Mouse (Mus musculus) heart, adult 9 months (tissue): ENCODE data around the gene Trim63.
"Not testable (repeated sequence)": the region's sequence is repeated elsewhere in the genome, so short reads cannot be mapped to it uniquely, and the experiment has no call there.

ENCODE experiments used
- DNase-seq, 2 experiments: peaks; one replicate each; pipeline ENCODE4 v3.0.0; 2022; ENCODE audit warnings: low spot score in 2 of 2

Gene Trim63

GRCm38 (mm10) chr4:134341231-134341630 is 26.3 kb downstream of the Trim63 start:
- DNase-seq, result not testable (repeated sequence)

DNA sequence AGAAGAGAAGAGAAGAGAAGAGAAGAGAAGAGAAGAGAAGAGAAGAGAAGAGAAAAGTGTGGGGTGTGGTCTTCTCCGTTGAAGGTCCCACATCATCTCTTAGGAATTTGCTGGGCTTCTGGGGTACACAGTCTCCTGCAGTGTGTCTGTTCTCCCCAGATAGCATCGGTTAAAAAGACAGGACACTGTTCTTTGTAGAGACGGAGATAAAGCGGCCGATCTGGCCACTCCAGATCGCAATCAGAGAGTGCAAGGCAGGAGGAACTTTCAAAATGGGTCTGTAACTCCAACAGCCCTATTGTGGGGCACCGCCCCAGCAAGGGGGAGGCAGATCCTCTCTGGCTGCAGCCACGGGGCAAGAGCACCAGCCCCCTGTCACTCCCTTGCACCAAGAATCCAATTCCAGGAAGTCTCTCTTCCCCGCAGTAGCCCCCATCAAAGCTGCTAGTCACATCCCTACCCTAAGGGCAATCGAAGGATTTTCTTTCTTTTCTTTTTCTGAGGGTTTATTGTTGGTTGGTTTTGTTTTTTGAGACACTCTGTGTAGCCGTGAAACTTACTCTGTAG is 27.4 kb downstream of the Trim63 start:
- no peak for DNase-seq

- no peak for DNase-seq
Measured at GRCm38 (mm10) chr4:134343071-134344031, 28.4 kb downstream of the Trim63 start, which contains the start of gene Slc30a2. Slc30a2 (plus strand) TSS chr4:134343181.

- DNase-seq, result no peak
Measured at GRCm38 (mm10) chr4:134344620-134345019, 29.7 kb downstream of the Trim63 start.

DNA sequence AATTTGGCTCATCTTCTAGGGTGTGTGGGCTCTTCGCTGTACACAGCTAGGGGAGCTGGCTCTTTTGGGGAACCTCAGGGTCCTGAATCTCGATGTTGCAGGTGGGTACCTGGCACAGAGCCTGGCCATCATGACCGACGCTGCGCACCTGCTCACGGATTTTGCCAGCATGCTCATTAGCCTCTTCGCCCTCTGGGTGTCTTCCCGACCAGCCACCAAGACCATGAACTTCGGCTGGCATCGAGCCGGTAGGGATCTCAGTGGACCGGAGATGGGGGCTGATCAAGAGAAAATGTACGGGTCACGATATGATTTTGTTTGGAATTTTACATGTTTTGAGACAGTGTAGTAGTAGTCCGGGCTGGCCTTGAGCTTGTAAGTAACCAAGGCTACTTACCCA is 30.9 kb downstream of the Trim63 start:
- DNase-seq, result no peak

- no peak for DNase-seq
Measured at GRCm38 (mm10) chr4:134348078-134348477, 33.2 kb downstream of the Trim63 start.

DNA sequence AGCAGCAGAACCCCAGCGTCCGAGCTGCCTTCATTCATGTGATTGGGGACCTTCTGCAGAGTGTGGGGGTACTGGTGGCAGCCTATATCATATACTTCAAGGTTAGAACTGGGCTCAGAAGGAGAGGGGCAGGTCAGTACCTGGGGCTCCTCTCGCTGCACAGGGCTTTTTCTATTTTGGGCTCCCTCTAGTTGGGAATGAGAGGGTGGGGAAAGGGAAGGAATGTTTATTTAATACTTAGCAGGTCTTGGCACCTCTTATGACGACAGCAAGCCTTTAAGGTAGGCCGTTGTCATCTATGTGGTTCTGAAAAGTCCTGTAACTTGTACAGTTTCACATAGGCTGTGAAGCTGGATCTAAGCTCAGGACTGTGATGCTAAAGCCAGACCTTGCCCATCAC is 33.6 kb downstream of the Trim63 start:
- no peak for DNase-seq

- DNase-seq, result no peak
Measured at GRCm38 (mm10) chr4:134349829-134350228, 34.9 kb downstream of the Trim63 start.

DNA sequence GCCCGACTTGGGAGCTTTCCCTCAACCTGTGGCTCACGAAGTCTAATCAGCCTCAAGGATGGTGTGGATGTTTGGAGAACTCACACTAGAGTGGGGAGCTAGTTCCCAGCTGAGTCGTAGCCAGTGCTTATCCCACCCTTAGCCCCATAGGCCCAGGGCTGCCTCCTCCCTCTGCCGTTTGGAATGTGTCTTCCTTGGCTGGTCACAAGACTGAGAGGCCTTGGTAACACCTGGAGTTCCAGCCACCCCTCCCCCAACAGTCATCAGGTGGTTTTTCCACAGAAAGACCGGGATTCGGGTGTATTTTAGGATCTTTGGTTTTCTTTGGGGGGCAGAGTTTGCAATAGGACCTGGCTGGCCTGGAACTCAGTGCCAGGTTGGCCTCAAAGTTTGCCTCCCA is 35.7 kb downstream of the Trim63 start:
- DNase-seq, result no peak

GRCm38 (mm10) chr4:134351329-134352260 is 36.7 kb downstream of the Trim63 start:
- DNase-seq, result no peak

GRCm38 (mm10) chr4:134352261-134352707 is 37.4 kb downstream of the Trim63 start:
- DNase-seq, result no peak

- no peak for DNase-seq
Measured at GRCm38 (mm10) chr4:134352929-134353328, 38.0 kb downstream of the Trim63 start.

GRCm38 (mm10) chr4:134353527-134354409 is 38.8 kb downstream of the Trim63 start:
- DNase-seq, result no peak

- DNase-seq, result peak; percentile 63 to 80
Measured at GRCm38 (mm10) chr4:134355841-134356452, 41.0 kb downstream of the Trim63 start.

DNA sequence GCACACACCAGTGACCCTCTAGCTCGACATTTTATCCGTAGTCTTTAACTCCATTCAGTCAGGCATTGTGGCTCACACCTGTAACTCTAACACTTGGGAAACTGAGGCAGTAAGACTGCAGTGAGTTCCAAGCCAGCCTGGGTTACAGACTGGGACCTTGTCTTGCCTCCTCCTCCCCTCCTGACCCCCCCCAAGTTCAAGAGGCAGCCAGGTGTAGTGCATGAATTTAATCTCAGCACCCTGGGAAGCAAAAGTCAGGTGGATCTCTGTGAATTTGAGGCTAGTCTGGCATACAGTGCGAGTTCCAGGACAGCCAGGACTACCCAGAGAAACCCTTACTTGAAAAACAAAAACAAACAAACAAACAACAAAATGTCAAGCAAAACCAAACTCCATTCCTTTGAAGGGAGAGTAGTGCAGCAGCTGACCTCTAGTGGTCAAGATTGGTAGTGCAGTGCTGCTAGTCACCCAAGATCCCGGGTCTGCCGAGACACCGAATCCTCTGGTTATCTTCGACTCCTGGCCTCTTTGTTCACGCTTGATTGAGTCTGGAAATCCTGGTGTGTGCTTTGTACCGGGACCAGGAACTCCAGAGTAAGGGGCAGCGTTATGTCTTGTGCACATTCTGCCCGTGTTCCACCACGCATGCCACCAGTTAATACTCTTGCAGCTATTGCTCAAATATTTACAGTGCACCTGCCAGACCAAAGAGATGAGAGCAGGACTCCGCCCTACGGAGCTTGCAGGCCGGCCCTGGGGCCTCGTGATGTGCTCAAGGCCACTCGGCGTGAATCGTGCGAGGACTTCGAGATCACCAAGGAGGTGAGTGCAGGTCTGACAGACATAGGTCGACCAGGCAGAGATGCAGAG is 41.9 kb downstream of the Trim63 start:
- peak; percentile 43 to 69 for DNase-seq

GRCm38 (mm10) chr4:134357461-134357771 is 42.5 kb downstream of the Trim63 start:
- DNase-seq, result no peak

GRCm38 (mm10) chr4:134359649-134360048 is 44.7 kb downstream of the Trim63 start:
- no peak for DNase-seq

DNA sequence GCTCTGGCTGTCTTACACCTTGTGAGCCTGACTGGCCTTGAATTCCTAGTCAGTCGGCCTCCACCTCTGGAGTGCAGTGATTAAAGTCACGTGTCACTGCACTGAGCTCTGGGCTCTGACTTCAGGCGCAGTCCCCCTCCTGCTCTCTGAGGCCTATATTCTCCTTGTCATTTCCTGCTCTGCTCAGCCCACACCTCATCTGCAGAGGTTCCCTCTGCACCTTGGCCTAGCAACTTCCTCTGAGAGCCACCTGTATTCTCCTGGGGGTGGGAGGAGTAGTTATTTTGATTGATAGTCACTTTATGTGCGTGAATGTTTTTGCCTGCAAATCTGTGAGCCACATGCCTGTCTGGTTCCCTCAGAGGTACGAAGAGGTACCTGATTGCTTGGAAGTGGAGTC is 46.3 kb downstream of the Trim63 start:
- DNase-seq, result no peak

DNA sequence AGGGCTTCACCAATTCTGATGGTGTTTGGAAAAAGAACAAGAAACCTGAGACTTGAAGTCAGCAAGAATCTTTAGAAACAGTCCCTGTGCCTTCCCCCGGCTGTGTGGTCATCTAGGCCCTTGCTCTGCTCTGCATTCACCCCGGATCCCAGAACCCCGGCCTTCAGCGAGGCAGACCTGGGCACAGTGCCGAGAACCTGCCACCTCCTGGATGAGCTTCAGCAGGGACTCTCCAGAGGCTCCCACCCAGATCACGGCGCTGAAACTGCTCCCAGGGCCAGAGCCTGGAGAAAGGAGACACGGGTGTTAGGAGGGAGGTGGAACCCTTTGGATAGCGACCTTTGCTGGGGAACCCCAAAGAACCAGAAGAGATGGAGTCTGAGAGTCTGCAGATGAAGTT is 47.2 kb downstream of the Trim63 start:
- peak in 1 of 2 experiments; percentile 42 for DNase-seq

GRCm38 (mm10) chr4:134362586-134362985 is 47.7 kb downstream of the Trim63 start:
- DNase-seq, result peak; percentile 32 to 54
